Mouse (Mus musculus) bone marrow, adult 2 months (tissue): ENCODE data around the gene Gtpbp3. TPM values are rescaled to one million over a fixed set of nuclear protein-coding genes. Genes with fewer than 3 reads are reported as not detected.

Experiments
- H3K27ac ChIP-seq: fragments of 200-500 bp; 2 replicates; pipeline ENCODE4 v1.5.1; 2012; ENCODE audit warnings: low read depth, mild to moderate bottlenecking, control low read depth, inconsistent platforms, low read length; ENCODE audit not compliant: control insufficient read depth, poor library complexity, insufficient read depth
- H3K4me1 ChIP-seq: fragments of 200-500 bp; 2 replicates; pipeline ENCODE4 v1.6.1; 2011; ENCODE audit warnings: low read length; ENCODE audit not compliant: control insufficient read depth, insufficient read depth
- H3K4me3 ChIP-seq: fragments of 200-500 bp; replicated peaks from 2 replicates; pipeline ENCODE3; 2011; ENCODE audit warnings: mild to moderate bottlenecking, low read depth, low read length, control low read depth; ENCODE audit not compliant: control insufficient read depth
- CTCF ChIP-seq: fragments of 200-500 bp; IDR thresholded peaks from 2 replicates; pipeline ENCODE4 v1.5.1; 2011; ENCODE audit warnings: low read length, control low read depth; ENCODE audit not compliant: control insufficient read depth, insufficient read depth
- POLR2A ChIP-seq: fragments of 200-500 bp; IDR thresholded peaks from 2 replicates; pipeline ENCODE4 v1.6.1; 2011; ENCODE audit warnings: low read depth, mild to moderate bottlenecking, control low read depth, low read length, borderline replicate concordance; ENCODE audit not compliant: control insufficient read depth
- WGBS: fragments of 180-500 bp; shearing (Covaris S2); methylation state at CpG from one replicate; pipeline ENCODE4 v1.1.7; 2018; 5-methylcytosine and 5-hydroxymethylcytosine counted together
- polyA plus RNA-seq: library from polyadenylated mRNA; stranded (reverse); fragments of >200 nt; gene quantifications from 2 replicates; pipeline ENCODE4 v1.2.4, GENCODE M21; 2011; ENCODE audit warnings: low replicate concordance; ENCODE audit not compliant: missing spikeins, insufficient read depth, insufficient read length

Gene Gtpbp3
- polyA plus RNA-seq, 1 experiment: 7.9 TPM

DNA sequence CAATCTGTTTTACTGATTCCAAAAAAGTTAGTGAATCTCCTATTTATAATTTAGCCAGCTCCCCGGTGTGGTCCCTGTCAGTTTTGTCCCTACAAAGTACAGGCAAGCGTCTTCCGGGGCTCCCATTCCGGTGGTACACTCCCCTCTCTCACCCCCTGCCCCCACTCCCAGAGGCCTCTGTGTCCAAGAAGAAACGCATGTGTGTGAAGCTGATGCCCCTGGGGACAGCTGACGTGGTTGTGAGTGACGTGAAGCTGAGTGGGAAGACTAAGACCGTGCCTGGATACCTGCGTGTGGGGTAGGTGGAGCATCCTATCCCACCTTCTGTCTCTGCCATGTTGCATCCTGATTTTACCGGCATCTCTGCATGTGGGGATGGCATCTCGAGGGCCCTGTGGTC is 57.1 kb downstream of the Gtpbp3 start:
- Histone ChIP-seq H3K4me3 (no peak overlapping the region), H3K27ac (no peak overlapping the region), H3K4me1 (no peaks in the 10 kb centered on the region; the same call in 1 of the 2 replicates)
- WGBS: 86% methylated on average over 11 of the region's 11 CpGs
- TF ChIP-seq POLR2A: no peak
- TF ChIP-seq CTCF: no peak

DNA sequence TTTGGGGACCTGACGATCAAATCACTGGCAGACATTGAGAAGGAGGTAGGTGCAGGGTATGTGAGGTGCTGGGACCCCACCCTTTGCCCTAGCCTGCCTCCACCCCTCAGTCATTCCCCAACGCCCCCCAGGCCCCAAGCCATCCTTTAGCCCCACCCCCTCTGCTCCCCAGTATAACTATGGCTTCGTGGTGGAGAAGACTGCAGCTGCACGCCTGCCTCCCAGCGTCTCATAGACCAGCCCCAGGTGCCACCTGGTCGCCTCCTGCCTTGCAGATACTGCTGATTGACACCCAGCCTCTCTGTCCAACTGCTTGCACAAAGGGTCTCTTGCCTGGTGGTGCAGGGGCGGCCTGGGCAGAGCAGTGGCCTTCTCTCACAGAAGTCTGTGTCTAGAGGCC is 59.7 kb downstream of the Gtpbp3 start:
- TF ChIP-seq POLR2A (no peak), CTCF (no peak)
- Histone ChIP-seq H3K4me1 (no peaks in the 10 kb centered on the region; the same call in 1 of the 2 replicates), H3K4me3 (no peak overlapping the region), H3K27ac (no peak overlapping the region)
- 83% methylated on average over 7 of the region's 7 CpGs for WGBS

Other genes starting within 250 kb of the Gtpbp3 start
- 30.4 and 64.6 TPM in 2 replicates for gene Myo9b, start 215.4 kb upstream of the Gtpbp3 start, polyA plus RNA-seq
- gene Haus8, start 215.2 kb upstream of the Gtpbp3 start, polyA plus RNA-seq: 41.4 and 48.2 TPM in 2 replicates
- 75.6 and 139 TPM in 2 replicates for gene Use1, start 121.3 kb upstream of the Gtpbp3 start, polyA plus RNA-seq
- gene Ocel1, start 116.8 kb upstream of the Gtpbp3 start, polyA plus RNA-seq: 7.9 and 10.1 TPM in 2 replicates
- gene Nr2f6, start 106.1 kb upstream of the Gtpbp3 start, polyA plus RNA-seq: 9.5 and 17.5 TPM in 2 replicates
- 7.2 and 15.9 TPM in 2 replicates for gene Ushbp1, start 92.3 kb upstream of the Gtpbp3 start, polyA plus RNA-seq
- 45.8 and 70.5 TPM in 2 replicates for gene Babam1, start 91.2 kb upstream of the Gtpbp3 start, polyA plus RNA-seq
- 54.2 and 97.5 TPM in 2 replicates for gene Ankle1, start 82.1 kb upstream of the Gtpbp3 start, polyA plus RNA-seq
- 3.9 and 9.1 TPM in 2 replicates for gene Abhd8, start 24.4 kb upstream of the Gtpbp3 start, polyA plus RNA-seq
- 24.3 and 42.9 TPM in 2 replicates for gene Mrpl34, start 23.1 kb upstream of the Gtpbp3 start, polyA plus RNA-seq
- gene Dda1, start 18.9 kb upstream of the Gtpbp3 start, polyA plus RNA-seq: 17.1 and 18.8 TPM in 2 replicates
- 2.9 and 6.3 TPM in 2 replicates for gene Ano8, start 2.1 kb upstream of the Gtpbp3 start, polyA plus RNA-seq
- gene Plvap, start 23.6 kb downstream of the Gtpbp3 start, polyA plus RNA-seq: 13.7 and 20.5 TPM in 2 replicates
- not detected in 2 replicates for gene Ccdc194, start 37.6 kb downstream of the Gtpbp3 start, polyA plus RNA-seq
- gene Bst2, start 49.4 kb downstream of the Gtpbp3 start, polyA plus RNA-seq: 58.9 and 103 TPM in 2 replicates
- 23.8 and 47.7 TPM in 2 replicates for gene Mvb12a, start 54.8 kb downstream of the Gtpbp3 start, polyA plus RNA-seq
- 0.81 and 2.5 TPM in 2 replicates for gene Tmem221, start 70.8 kb downstream of the Gtpbp3 start, polyA plus RNA-seq
- not detected in 2 replicates for gene Nxnl1, start 78.5 kb downstream of the Gtpbp3 start, polyA plus RNA-seq
- 11.2 and 12.6 TPM in 2 replicates for gene Slc27a1, start 80.8 kb downstream of the Gtpbp3 start, polyA plus RNA-seq
- gene Pgls, start 104.1 kb downstream of the Gtpbp3 start, polyA plus RNA-seq: 111 and 147 TPM in 2 replicates
- gene Fam129c, start 109.5 kb downstream of the Gtpbp3 start, polyA plus RNA-seq: 67.8 and 106 TPM in 2 replicates
- 31.8 and 53.0 TPM in 2 replicates for gene Colgalt1, start 122.9 kb downstream of the Gtpbp3 start, polyA plus RNA-seq
- 0.18 TPM in 1 of 2 replicates, not detected in the other for gene Unc13a, start 183.7 kb downstream of the Gtpbp3 start, polyA plus RNA-seq
- gene Jak3, start 188.2 kb downstream of the Gtpbp3 start, polyA plus RNA-seq: 7.5 and 15.6 TPM in 2 replicates
- gene Insl3, start 201.1 kb downstream of the Gtpbp3 start, polyA plus RNA-seq: 10.2 and 16.7 TPM in 2 replicates
- 1.3 and 2.3 TPM in 2 replicates for gene B3gnt3, start 213.7 kb downstream of the Gtpbp3 start, polyA plus RNA-seq
- gene Fcho1, start 237.6 kb downstream of the Gtpbp3 start, polyA plus RNA-seq: 79.3 and 144 TPM in 2 replicates